Mouse (Mus musculus) heart, embryonic 14.5 days (tissue): Measurements from ENCODE around the gene Agap2. TPM values are rescaled to one million over a fixed set of nuclear protein-coding genes. Genes with fewer than 3 reads are reported as not detected.

Experiments
- polyA plus RNA-seq: library from polyadenylated mRNA; unstranded; fragments of >200 nt; fragmentation: Nextera tagmentation; extraction: Ambion mirVana; gene quantifications from 2 replicates; pipeline ENCODE4 v1.2.1, GENCODE M21; 2014

Gene Agap2
- polyA plus RNA-seq, 1 experiment from 2014 or later, result 0.27 TPM

Other genes starting within 250 kb of the Agap2 start
- 9.4 and 10.0 TPM in 2 replicates for gene Atp23, start 173.9 kb upstream of the Agap2 start, polyA plus RNA-seq
- gene Ctdsp2, start 96.6 kb upstream of the Agap2 start, polyA plus RNA-seq, result 60.4 and 64.4 TPM in 2 replicates
- 0.19 and 0.39 TPM in 2 replicates for gene Avil, start 74.6 kb upstream of the Agap2 start, polyA plus RNA-seq
- 84.6 and 85.0 TPM in 2 replicates for gene Tsfm, start 44.4 kb upstream of the Agap2 start, polyA plus RNA-seq
- gene Mettl1, start 33.9 kb upstream of the Agap2 start, polyA plus RNA-seq, result 36.3 and 37.1 TPM in 2 replicates
- 0.16 and 0.30 TPM in 2 replicates for gene Eef1akmt3, start 33.8 kb upstream of the Agap2 start, polyA plus RNA-seq
- not detected in 2 replicates for gene Cyp27b1, start 27.0 kb upstream of the Agap2 start, polyA plus RNA-seq
- gene March9, start 15.1 kb upstream of the Agap2 start, polyA plus RNA-seq, result 0.16 and 0.39 TPM in 2 replicates
- 929 and 946 TPM in 2 replicates for gene Cdk4, start 11.8 kb upstream of the Agap2 start, polyA plus RNA-seq
- 99.1 and 101 TPM in 2 replicates for gene Tspan31, start 5.0 kb upstream of the Agap2 start, polyA plus RNA-seq
- gene Os9, start 45.8 kb downstream of the Agap2 start, polyA plus RNA-seq, result 27.7 and 28.3 TPM in 2 replicates
- gene B4galnt1, start 89.9 kb downstream of the Agap2 start, polyA plus RNA-seq, result 1.5 and 2.0 TPM in 2 replicates
- 17.4 and 19.3 TPM in 2 replicates for gene Slc26a10, start 105.4 kb downstream of the Agap2 start, polyA plus RNA-seq
- 18.2 and 22.8 TPM in 2 replicates for gene Arhgef25, start 114.8 kb downstream of the Agap2 start, polyA plus RNA-seq
- gene Dtx3, start 120.4 kb downstream of the Agap2 start, polyA plus RNA-seq, result 73.3 and 75.7 TPM in 2 replicates
- gene Pip4k2c, start 136.3 kb downstream of the Agap2 start, polyA plus RNA-seq, result 17.6 and 22.8 TPM in 2 replicates
- 0.42 and 1.2 TPM in 2 replicates for gene Kif5a, start 188.1 kb downstream of the Agap2 start, polyA plus RNA-seq
- 126 and 137 TPM in 2 replicates for gene Dctn2, start 191.1 kb downstream of the Agap2 start, polyA plus RNA-seq
- gene Mbd6, start 213.7 kb downstream of the Agap2 start, polyA plus RNA-seq, result 13.8 and 16.1 TPM in 2 replicates
- gene Mars, start 236.5 kb downstream of the Agap2 start, polyA plus RNA-seq, result 76.1 and 76.2 TPM in 2 replicates
- 1.3 and 2.4 TPM in 2 replicates for gene Arhgap9, start 246.7 kb downstream of the Agap2 start, polyA plus RNA-seq